Mouse (Mus musculus) kidney, postnatal 36 days (tissue): ENCODE measurements around the gene Frmpd1.

Experiments
- DNase-seq, 2 experiments: peaks; one replicate each; pipeline ENCODE4 v3.0.0; 2021 to 2022; ENCODE audit warnings: mixed read lengths in 2 of 2

The Frmpd1 gene

GRCm38 (mm10) chr4:45184521-45185330 is at the start of gene Frmpd1:
TSS of gene Frmpd1 (plus strand) at chr4:45184875.
- peak; percentile 56 to 83 for DNase-seq

GRCm38 (mm10) chr4:45137636-45138035 is 47.0 kb upstream of the Frmpd1 start:
- DNase-seq = peak; percentile 17 to 18

- no peak for DNase-seq
These were observed 42.8 kb upstream of the Frmpd1 start for GRCm38 (mm10) chr4:45141835-45142234.

- DNase-seq = no peak
These were observed 42.3 kb upstream of the Frmpd1 start for GRCm38 (mm10) chr4:45142411-45142810.

GRCm38 (mm10) chr4:45143005-45143404 is 41.7 kb upstream of the Frmpd1 start:
- no peak for DNase-seq

- no peak for DNase-seq
These were observed 28.2 kb upstream of the Frmpd1 start for GRCm38 (mm10) chr4:45156433-45156832.

- DNase-seq = no peak
These were observed 26.1 kb upstream of the Frmpd1 start for GRCm38 (mm10) chr4:45158608-45159007.

GRCm38 (mm10) chr4:45160773-45161172 is 23.9 kb upstream of the Frmpd1 start:
- DNase-seq = no peak

- DNase-seq = peak; percentile 45 to 46
These were observed 21.0 kb upstream of the Frmpd1 start for GRCm38 (mm10) chr4:45163711-45164110.

GRCm38 (mm10) chr4:45165477-45165876 is 19.2 kb upstream of the Frmpd1 start:
- DNase-seq = no peak

GRCm38 (mm10) chr4:45165955-45166354 is 18.7 kb upstream of the Frmpd1 start:
- no peak for DNase-seq

- DNase-seq = no peak
These were observed 13.3 kb upstream of the Frmpd1 start for GRCm38 (mm10) chr4:45171340-45171739.

GRCm38 (mm10) chr4:45183818-45184520 is 706 bp upstream of the Frmpd1 start:
- DNase-seq = no peak

GRCm38 (mm10) chr4:45185331-45185669 is 625 bp downstream of the Frmpd1 start:
- DNase-seq = no peak

GRCm38 (mm10) chr4:45198296-45198695 is 13.6 kb downstream of the Frmpd1 start:
- no peak for DNase-seq

- no peak for DNase-seq
These were observed 18.6 kb downstream of the Frmpd1 start for GRCm38 (mm10) chr4:45203283-45203682.

GRCm38 (mm10) chr4:45207444-45207843 is 22.8 kb downstream of the Frmpd1 start:
- no peak for DNase-seq

- DNase-seq = no peak
These were observed 24.2 kb downstream of the Frmpd1 start for GRCm38 (mm10) chr4:45208832-45209363.

- no peak for DNase-seq
These were observed 27.8 kb downstream of the Frmpd1 start for GRCm38 (mm10) chr4:45212342-45213063.

- DNase-seq = no peak
These were observed 35.3 kb downstream of the Frmpd1 start for GRCm38 (mm10) chr4:45219946-45220345.

GRCm38 (mm10) chr4:45222395-45222794 is 37.7 kb downstream of the Frmpd1 start:
- no peak for DNase-seq

- DNase-seq = no peak
These were observed 45.6 kb downstream of the Frmpd1 start for GRCm38 (mm10) chr4:45230263-45230662.

GRCm38 (mm10) chr4:45238260-45238659 is 53.6 kb downstream of the Frmpd1 start:
- DNase-seq = no peak
